Mouse (Mus musculus) bone marrow macrophage, adult 2 months (primary cell): Measurements from ENCODE around the gene Adamts20. TPM values are rescaled to one million over a fixed set of nuclear protein-coding genes. Genes with fewer than 3 reads are reported as not detected.

ENCODE experiments used
- H3K27ac ChIP-seq: 2 replicates; pipeline ENCODE4 v1.5.1; 2012; ENCODE audit warnings: low read depth, low read length; ENCODE audit not compliant: insufficient read depth
- H3K4me1 ChIP-seq: 2 replicates; pipeline ENCODE4 v1.6.1; 2012; ENCODE audit warnings: low read length; ENCODE audit not compliant: control insufficient read depth, insufficient read depth
- H3K4me3 ChIP-seq: 2 replicates; pipeline ENCODE4 v1.5.1; 2012; ENCODE audit warnings: mild to moderate bottlenecking, low read length, moderate library complexity; ENCODE audit not compliant: insufficient read depth
- CTCF ChIP-seq: IDR thresholded peaks from 2 replicates; pipeline ENCODE4 v1.5.1; 2012; ENCODE audit warnings: low read depth, mild to moderate bottlenecking, low read length, moderate library complexity
- POLR2A ChIP-seq: IDR thresholded peaks from 2 replicates; pipeline ENCODE4 v1.6.1; 2012; ENCODE audit warnings: mild to moderate bottlenecking, low read depth, low read length, borderline replicate concordance
- polyA plus RNA-seq: library from polyadenylated mRNA; stranded (reverse); fragments of >200 nt; gene quantifications from 2 replicates; pipeline ENCODE4 v1.2.4, GENCODE M21; 2012; ENCODE audit not compliant: missing spikeins, insufficient read depth, insufficient read length

Adamts20 gene
- polyA plus RNA-seq, 1 experiment = not detected

GRCm38 (mm10) chr15:94452848-94453247, 12.4 kb downstream of the Adamts20 start:
- no peak for TF ChIP-seq POLR2A
- TF ChIP-seq CTCF = no peak
- Histone ChIP-seq H3K4me1 (no peaks in the 10 kb centered on the region), H3K4me3 (no peak overlapping the region), H3K27ac (no peak overlapping the region)

DNA sequence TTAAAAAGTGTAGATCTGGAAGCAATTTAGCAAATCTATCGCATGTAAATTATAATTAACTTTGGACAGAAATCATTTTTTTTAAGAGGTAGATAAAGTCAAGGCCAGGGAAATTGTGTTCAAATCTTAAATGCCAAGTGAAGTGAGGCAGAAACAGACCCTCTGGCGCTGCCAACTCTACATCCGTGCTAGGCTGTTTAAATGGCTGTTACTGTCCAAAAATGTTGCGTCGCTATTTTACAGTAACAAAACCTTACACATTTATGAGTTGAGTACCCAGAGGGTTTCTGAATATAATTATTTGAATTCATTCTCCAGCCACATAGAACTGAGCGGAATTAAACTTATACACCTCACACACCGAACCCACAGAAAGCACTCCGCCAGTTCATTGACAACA, 13.6 kb downstream of the Adamts20 start:
- no peak for TF ChIP-seq CTCF
- TF ChIP-seq POLR2A = no peak
- H3K27ac ChIP-seq = no peak overlapping the region

GRCm38 (mm10) chr15:94444437-94445136, 20.6 kb downstream of the Adamts20 start:
- Histone ChIP-seq H3K4me3 (no peak overlapping the region), H3K27ac (no peak overlapping the region), H3K4me1 (no peaks in the 10 kb centered on the region)
- no peak for TF ChIP-seq POLR2A
- no peak for TF ChIP-seq CTCF

More for the DNA sequence above, 13.6 kb downstream of the Adamts20 start:
- no peak overlapping the region for H3K4me3 ChIP-seq
- no peaks in the 10 kb centered on the region for H3K4me1 ChIP-seq

DNA sequence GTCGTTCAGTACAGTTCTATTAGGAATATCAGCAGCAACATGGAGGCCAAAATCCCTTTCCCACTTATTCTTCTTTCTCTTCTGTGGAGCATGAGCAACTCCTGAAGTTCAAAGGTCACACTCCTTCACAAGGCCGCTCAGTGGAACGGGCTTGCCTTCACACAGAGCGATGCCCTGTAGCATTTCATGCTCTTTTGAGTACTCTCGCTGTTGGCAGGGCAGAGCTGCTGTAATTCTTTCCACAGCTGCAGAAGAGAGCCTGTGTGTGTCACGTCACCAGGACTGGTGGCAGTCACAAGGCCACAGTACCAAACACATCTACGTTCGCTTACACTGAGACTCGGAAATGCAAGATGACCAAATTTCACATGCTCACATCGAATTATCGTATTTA, 21.2 kb downstream of the Adamts20 start:
- Histone ChIP-seq H3K27ac (no peak overlapping the region), H3K4me1 (no peaks in the 10 kb centered on the region), H3K4me3 (no peak overlapping the region)
- TF ChIP-seq CTCF (no peak), POLR2A (no peak)

DNA sequence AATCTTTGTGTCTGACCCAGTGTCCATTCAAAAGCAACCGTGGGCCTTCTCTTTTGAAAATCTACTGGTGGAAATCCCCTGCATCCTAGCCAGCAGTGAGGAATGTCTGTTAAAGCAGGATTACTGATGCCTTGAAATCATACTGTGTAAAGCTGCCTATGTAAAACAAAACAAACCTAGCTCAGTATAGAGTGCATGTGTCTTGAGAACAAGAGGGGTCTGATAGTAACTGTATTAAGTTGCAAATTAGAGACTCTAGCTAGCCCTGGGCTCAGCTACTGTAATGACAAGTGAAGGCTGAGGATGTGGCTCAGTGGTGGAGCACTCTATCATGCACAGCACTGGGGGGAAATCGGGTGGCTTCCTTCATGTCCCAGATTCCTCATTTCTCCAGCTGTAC, 22.2 kb downstream of the Adamts20 start:
- Histone ChIP-seq H3K4me3 (no peak overlapping the region), H3K27ac (no peak overlapping the region), H3K4me1 (no peaks in the 10 kb centered on the region)
- TF ChIP-seq CTCF = no peak
- no peak for TF ChIP-seq POLR2A

DNA sequence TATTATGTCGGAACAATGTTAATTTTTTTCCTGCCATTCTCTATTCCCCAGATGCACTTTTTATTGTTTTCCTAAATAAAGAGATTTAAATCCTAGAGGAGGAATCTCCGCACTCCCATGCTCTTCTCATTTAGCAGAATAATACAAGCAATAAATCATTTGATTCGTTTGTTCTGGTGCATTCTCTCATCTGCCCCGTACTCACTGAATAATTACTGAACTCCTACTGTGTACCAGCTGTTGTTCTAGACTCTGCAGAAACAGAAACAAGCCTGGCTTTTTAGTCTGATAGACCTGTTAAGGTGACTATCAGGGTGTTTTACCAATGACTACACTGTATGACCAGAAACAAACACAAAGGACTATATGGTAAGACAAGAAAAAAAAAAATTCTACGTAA, 29.7 kb downstream of the Adamts20 start:
- TF ChIP-seq POLR2A = no peak
- no peak for TF ChIP-seq CTCF

DNA sequence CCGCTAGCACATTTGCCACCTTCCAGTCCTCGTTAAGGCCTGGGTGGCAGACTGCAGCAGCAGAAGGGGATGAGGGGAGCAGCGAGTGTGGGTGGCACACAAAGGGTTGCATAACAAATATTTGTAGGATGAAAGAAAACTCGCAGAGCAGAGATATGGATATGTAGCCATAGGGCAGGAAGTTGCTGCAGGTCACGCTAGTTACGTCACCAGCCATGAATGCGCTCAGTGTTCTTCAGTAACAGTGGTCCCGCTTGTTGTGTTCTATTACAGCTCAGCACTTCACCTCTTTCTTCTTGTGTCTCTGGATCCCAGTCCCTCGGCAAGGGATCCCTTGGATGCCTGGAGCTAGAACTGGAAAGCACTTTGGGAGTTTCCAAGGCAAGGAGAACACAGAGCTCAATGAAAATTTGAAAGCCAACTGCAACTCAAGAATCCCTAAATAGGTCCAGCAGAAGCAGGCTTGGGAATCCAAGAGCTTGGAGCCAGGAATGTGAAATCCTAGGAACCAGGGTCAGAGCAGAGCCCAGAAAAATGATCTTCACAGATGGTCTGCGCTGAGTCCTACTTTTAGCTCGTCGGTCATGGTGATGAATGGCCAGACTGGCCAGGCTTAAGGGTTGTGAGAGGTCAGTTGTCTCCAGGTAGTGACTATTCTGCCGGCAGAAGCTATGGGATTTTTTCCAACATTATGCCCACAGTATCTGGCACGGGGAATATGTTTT, 34.4 kb downstream of the Adamts20 start:
- TF ChIP-seq CTCF (no peak), POLR2A (no peak)
- Histone ChIP-seq H3K27ac (no peak overlapping the region), H3K4me3 (no peak overlapping the region), H3K4me1 (no peaks in the 10 kb centered on the region)

More for the DNA sequence above, 29.7 kb downstream of the Adamts20 start:
- no peak overlapping the region for H3K4me3 ChIP-seq
- H3K4me1 ChIP-seq = no peaks in the 10 kb centered on the region
- no peak overlapping the region for H3K27ac ChIP-seq

DNA sequence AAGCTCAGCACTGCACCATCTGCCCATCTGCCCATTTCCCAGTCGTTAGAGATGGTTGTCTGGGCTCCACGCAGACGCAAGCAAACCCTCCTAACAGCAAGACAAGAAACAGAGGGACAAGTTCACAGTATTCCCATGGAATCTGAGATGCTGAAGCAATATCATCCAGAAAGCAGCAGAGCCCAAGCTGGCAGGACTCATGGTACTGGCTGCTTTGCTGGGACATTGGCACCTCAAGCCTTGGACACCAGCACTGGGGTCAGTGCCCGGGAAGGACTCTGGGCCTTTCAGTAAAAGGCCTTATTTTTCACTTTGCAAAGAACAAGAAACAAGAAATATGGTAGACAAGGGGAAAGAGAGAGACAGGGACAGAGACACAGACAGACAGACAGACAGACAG, 36.5 kb downstream of the Adamts20 start:
- Histone ChIP-seq H3K4me1 (no peaks in the 10 kb centered on the region), H3K27ac (no peak overlapping the region), H3K4me3 (no peak overlapping the region)

DNA sequence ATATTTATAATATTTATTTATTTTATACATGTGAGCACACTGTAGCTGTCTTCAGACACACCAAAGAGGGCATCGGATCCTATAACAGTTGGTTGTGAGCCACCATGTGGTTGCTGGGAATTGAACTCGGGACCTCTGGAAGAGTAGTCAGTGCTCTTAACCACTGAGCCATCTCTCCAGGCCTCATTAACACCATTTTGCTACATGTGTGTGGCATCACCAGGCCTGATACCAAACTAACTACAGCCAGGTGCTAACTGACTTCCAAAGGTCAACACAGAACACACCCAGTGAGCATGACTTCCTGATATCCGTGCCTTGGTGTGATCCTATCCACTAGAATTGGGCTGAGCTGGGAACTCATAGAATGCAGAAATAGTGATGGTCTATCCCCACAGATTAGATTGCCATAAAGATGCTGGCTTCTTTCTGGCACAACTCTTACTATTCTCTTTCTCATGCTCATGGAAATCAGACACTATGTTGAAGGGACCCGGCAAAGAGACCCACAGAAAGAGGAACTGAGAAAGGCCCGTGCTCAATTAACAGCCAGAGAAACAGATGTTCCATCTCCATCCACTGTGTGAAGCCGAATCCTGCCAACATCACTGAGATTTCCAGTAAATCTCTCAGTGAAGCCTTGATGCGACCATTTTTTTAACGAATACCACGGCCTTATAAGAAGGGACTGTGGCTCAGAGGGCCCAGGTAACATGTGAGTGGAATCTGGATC, 37.6 kb downstream of the Adamts20 start:
- no peak for TF ChIP-seq POLR2A
- TF ChIP-seq CTCF = no peak
- no peak overlapping the region for H3K27ac ChIP-seq
- H3K4me1 ChIP-seq = no peaks in the 10 kb centered on the region
- H3K4me3 ChIP-seq = no peak overlapping the region

More for the DNA sequence above, 36.5 kb downstream of the Adamts20 start:
- TF ChIP-seq CTCF = no peak
- TF ChIP-seq POLR2A = no peak

- Histone ChIP-seq H3K4me1 (no peaks in the 10 kb centered on the region), H3K27ac (no peak overlapping the region), H3K4me3 (no peak overlapping the region)
- TF ChIP-seq POLR2A = no peak
- no peak for TF ChIP-seq CTCF
Measured at GRCm38 (mm10) chr15:94420526-94420925, 44.7 kb downstream of the Adamts20 start.
